Mouse (Mus musculus): ENCODE results near the gene Psen2.

GRCm38 (mm10) chr1:180277563-180277962 is 14.3 kb upstream of the Psen2 start:
- TF ChIP-seq CTCF (IDR thresholded peaks at IDR 0.05; ENCODE audit: low read depth) (no peak), EP300 (IDR thresholded peaks at IDR 0.05; ENCODE audit: low read depth) (no peak)
